In genomic region chr5:129879888-129880287, GRCm38 (mm10) we compare ENCODE assay signal across 22 mouse cellular contexts. TPM values are rescaled to one million over a fixed set of nuclear protein-coding genes. Genes with fewer than 3 reads are reported as not detected.
"Had no signal": no experiment of that assay in that cellular context is flagged by ENCODE, and none has a peak within 500 bp of the region (broad histone marks: within the 10 kb centered on the region; RNA-seq: fewer than 3 reads in every experiment).

No protein-coding gene starts in this region.

- H3K4me2 ChIP-seq: lung, embryonic 15.5 days; midbrain, embryonic 11.5 days; midbrain, embryonic 13.5 days; midbrain, embryonic 15.5 days; neural tube, embryonic 12.5 days had no signal

- ATAC-seq: lung, postnatal 0 days; midbrain, embryonic 13.5 days; midbrain, embryonic 15.5 days had no signal

- H3K27ac ChIP-seq: lung, embryonic 15.5 days; macrophage; midbrain, embryonic 13.5 days; midbrain, embryonic 15.5 days; neural tube, embryonic 12.5 days had no signal

- H3K27me3 ChIP-seq: lung, embryonic 15.5 days; megakaryocyte, embryonic 14.5 days; midbrain, embryonic 13.5 days; midbrain, embryonic 15.5 days; neural tube, embryonic 12.5 days had no signal

- H3K4me1 ChIP-seq: lung, embryonic 15.5 days; neural tube, embryonic 12.5 days had no signal

- DNase-seq: liver, postnatal 0 days; lung, adult 2 months; lung, postnatal 14 days; lung, postnatal 36 days; retina, postnatal 1 day; right cerebral cortex, adult 18-20 months; right cerebral cortex, postnatal 25 days; right cerebral cortex, postnatal 4 days; spleen, adult 18-20 months; thymus, adult 18-20 months; thymus, postnatal 14 days; thymus, postnatal 36 days had no signal

- H3K9me3 ChIP-seq: lung, embryonic 15.5 days; megakaryocyte, embryonic 14.5 days; midbrain, embryonic 13.5 days; midbrain, embryonic 15.5 days; neural tube, embryonic 12.5 days had no signal

- H3K4me3 ChIP-seq: lung, embryonic 15.5 days; megakaryocyte, embryonic 14.5 days; midbrain, embryonic 13.5 days; midbrain, embryonic 15.5 days; neural tube, embryonic 12.5 days had no signal

- H3K9ac ChIP-seq: liver, postnatal 0 days; lung, embryonic 15.5 days; midbrain, embryonic 13.5 days; midbrain, embryonic 15.5 days; neural tube, embryonic 12.5 days had no signal

RNA-seq across cellular contexts. Expression of gene Zbed5, which starts 15.6 kb away (rescaled TPM):
- total RNA-seq: monocyte, adult 5-6 weeks had no signal

RNA-seq across cellular contexts. Expression of gene Phkg1, which starts 18.5 kb away (rescaled TPM):
- total RNA-seq: monocyte, adult 5-6 weeks had no signal
- polyA plus RNA-seq: macrophage; stomach, embryonic 14.5 days had no signal
